Mouse (Mus musculus) neural tube, embryonic 12.5 days (tissue): ENCODE measurements around the gene Olfr524. TPM values are rescaled to one million over a fixed set of nuclear protein-coding genes. Genes with fewer than 3 reads are reported as not detected.

Source experiments
- ATAC-seq: fragments of 200-750 bp; cut with Nextera tagmentation; 2 replicates; pipeline ENCODE4 v1.8.0; 2017; ENCODE audit warnings: low read depth, mild to moderate bottlenecking, moderate TSS enrichment, moderate library complexity; ENCODE audit not compliant: low FRiP score
- H3K27ac ChIP-seq: fragments of 300-500 bp; sonication (generic); 2 replicates; pipeline ENCODE4 v1.5.1; 2016
- H3K27me3 ChIP-seq: fragments of 300-500 bp; sonication (generic); replicated peaks from 2 replicates; pipeline ENCODE4 v1.6.1; 2016; ENCODE audit warnings: mild to moderate bottlenecking
- H3K36me3 ChIP-seq: fragments of 300-500 bp; sonication (generic); 2 replicates; pipeline ENCODE4 v1.6.1; 2016; ENCODE audit warnings: mild to moderate bottlenecking
- H3K4me1 ChIP-seq: fragments of 300-500 bp; sonication (generic); 2 replicates; pipeline ENCODE4 v1.6.1; 2016
- H3K4me2 ChIP-seq: fragments of 300-500 bp; sonication (generic); replicated peaks from 2 replicates; pipeline ENCODE4 v1.6.1; 2016; ENCODE audit warnings: mild to moderate bottlenecking
- H3K4me3 ChIP-seq: fragments of 300-500 bp; sonication (generic); 2 replicates; pipeline ENCODE4 v1.5.1; 2016
- H3K9ac ChIP-seq: fragments of 300-500 bp; sonication (generic); 2 replicates; pipeline ENCODE4 v1.6.1; 2016; ENCODE audit warnings: mild to moderate bottlenecking
- H3K9me3 ChIP-seq: fragments of 300-500 bp; sonication (generic); 2 replicates; pipeline ENCODE4 v1.6.1; 2016; ENCODE audit warnings: mild to moderate bottlenecking
- WGBS: fragments of 180-500 bp; shearing (Covaris S2); methylation state at CpG from one replicate; pipeline ENCODE4 v1.1.7; 2016; 5-methylcytosine and 5-hydroxymethylcytosine counted together
- polyA plus RNA-seq: library from polyadenylated mRNA; unstranded; fragments of >200 nt; fragmentation: Nextera tagmentation; extraction: Ambion mirVana; gene quantifications from 2 replicates; pipeline ENCODE4 v1.2.1, GENCODE M21; 2016

The Olfr524 gene
- not detected in 2 replicates for polyA plus RNA-seq

DNA sequence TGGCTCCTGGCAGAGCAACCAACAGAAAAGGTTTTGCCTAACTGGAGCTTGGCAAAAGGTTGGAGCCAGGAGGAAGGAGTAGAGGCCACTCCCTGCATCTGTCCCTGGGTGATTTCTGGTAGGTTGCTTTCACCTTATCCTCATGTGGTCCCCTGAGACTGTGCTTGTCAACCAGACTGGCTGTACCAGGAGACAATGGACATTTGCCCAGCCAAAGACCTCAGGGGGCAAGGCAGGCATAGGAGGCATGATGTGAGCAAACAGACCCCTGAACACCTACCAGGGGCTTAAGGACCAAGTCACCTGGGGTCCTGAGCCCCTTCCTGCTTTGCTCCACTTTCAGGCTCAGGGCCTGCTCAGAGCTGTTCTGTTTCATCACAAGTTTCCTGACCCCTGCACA lies at the start of gene Olfr524:
Gene Olfr524 (minus strand): TSS at position 101 of the 400 bp plus-strand sequence.
- no peaks in the 10 kb centered on the region for H3K9me3 ChIP-seq
- no peak within 1 kb of the TSS for H3K4me2 ChIP-seq
- H3K4me3 ChIP-seq: no peak within 1 kb of the TSS
- ATAC-seq: no peak
- no peak within 1 kb of the TSS for H3K27ac ChIP-seq
- H3K36me3 ChIP-seq: no peaks in the 10 kb centered on the region
- H3K9ac ChIP-seq: no peak within 1 kb of the TSS
- H3K4me1 ChIP-seq: no peaks in the 10 kb centered on the region
- H3K27me3 ChIP-seq: no peaks in the 10 kb centered on the region

DNA sequence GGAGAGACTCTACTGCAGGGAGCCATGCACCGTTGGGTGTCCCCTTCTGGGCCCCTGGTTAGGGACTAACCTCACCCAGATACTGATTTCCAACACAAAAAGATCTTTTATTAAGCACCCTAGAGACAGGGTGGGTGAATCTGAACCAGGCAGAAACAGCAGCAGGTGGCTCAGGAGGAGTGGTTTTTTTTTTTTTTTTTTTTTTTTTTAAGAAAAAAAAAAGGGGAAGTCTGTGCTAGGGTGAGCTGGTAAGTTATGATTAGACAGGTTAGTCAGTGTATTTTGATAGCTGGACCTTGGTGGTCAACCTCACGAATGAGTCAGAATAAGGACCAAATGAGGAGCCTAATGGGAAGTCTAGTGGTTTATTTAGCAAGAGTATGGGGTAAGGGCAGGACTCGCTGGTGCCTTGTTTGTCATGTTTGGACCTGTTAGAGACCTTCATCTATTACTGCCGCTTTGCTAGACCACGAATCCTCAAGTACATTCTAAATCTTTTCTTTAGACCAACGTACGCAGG lies 48.1 kb upstream of the Olfr524 start:
- Histone ChIP-seq H3K4me2 (no peak overlapping the region), H3K4me1 (no peaks in the 10 kb centered on the region), H3K9ac (no peak overlapping the region), H3K4me3 (no peak overlapping the region), H3K27ac (no peak overlapping the region), H3K36me3 (no peaks in the 10 kb centered on the region), H3K9me3 (no peaks in the 10 kb centered on the region), H3K27me3 (no peaks in the 10 kb centered on the region)
- WGBS: 86% methylated on average over 7 of the region's 7 CpGs
- no peak for ATAC-seq

DNA sequence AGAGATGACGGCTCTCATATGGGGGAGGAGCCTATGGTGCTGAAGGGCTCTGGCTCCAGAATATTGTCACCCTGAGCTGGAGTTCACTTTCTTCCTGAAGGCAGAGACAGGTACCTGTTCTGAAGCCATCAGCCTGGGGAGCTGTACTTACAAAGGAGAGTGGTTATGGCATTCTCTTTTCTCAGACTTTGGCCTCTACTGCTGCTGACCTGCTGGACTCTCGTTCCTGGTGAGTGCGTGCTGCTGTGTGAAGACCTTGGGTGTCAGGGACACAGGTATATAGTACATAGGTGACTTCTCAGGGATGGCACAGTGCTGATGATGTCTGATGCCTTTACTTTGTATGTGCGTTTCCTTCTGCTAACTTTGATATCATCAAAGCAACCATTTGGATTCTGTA lies 41.5 kb upstream of the Olfr524 start, which contains the start of gene 5830411N06Rik:
Gene 5830411N06Rik (plus strand): TSS at position 69 of the 400 bp plus-strand sequence.
- 83% methylated on average over 4 of the region's 4 CpGs for WGBS
- no peak within 1 kb of the TSS for H3K4me2 ChIP-seq
- ATAC-seq: no peak

DNA sequence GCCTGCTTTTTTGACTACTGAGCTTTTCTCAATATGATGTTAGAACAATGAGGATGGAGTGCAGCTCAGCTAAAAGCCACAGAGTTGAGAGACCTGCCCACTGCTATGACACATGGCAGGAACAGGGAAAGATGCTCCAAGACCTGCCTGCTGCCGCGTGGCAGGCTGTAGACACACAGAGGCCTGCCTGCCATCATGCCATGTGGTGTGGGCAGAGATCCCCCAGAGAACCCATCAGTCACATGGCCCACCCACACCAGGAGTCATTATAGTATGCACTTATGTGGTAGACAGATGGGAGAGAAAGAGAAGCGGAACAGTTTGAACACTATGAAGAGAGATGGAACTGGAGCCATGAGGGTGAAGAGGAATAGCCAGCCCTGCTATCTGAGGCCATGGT lies 27.9 kb upstream of the Olfr524 start:
- no peaks in the 10 kb centered on the region for H3K4me1 ChIP-seq
- H3K27me3 ChIP-seq: no peaks in the 10 kb centered on the region
- H3K9ac ChIP-seq: no peak overlapping the region
- H3K4me3 ChIP-seq: no peak overlapping the region
- no peaks in the 10 kb centered on the region for H3K36me3 ChIP-seq
- H3K9me3 ChIP-seq: no peaks in the 10 kb centered on the region
- ATAC-seq: no peak
- H3K27ac ChIP-seq: no peak overlapping the region
- H3K4me2 ChIP-seq: no peak overlapping the region
- 90% methylated on average over 3 of the region's 3 CpGs for WGBS

More for the DNA sequence above, 41.5 kb upstream of the Olfr524 start, which contains the start of gene 5830411N06Rik:
- no peaks in the 10 kb centered on the region for H3K9me3 ChIP-seq
- no peak within 1 kb of the TSS for H3K4me3 ChIP-seq
- H3K36me3 ChIP-seq: no peaks in the 10 kb centered on the region
- H3K27ac ChIP-seq: no peak within 1 kb of the TSS
- H3K27me3 ChIP-seq: no peaks in the 10 kb centered on the region
- no peak within 1 kb of the TSS for H3K9ac ChIP-seq
- no peaks in the 10 kb centered on the region for H3K4me1 ChIP-seq

DNA sequence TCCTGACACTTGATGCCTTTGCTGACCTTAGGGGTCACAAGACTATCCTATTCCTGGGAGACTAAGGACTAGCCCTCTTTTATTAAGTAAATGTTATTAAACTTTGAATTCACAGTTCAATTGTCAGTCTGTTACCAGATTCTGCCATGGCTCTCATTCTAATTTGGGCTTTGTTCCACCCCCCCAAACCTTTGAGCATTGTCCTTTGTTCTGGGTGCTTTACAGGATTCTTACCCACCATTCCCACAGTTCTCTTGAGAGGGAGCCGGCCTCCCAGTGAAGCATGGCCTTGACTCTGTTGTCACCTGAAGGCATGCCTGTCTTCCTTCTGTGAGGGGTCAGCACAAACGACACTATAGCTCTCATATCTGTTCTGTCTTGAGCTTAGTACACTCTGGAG lies 25.3 kb upstream of the Olfr524 start:
- H3K9ac ChIP-seq: no peak overlapping the region
- no peaks in the 10 kb centered on the region for H3K4me1 ChIP-seq
- WGBS: 67% methylated on average over 2 of the region's 2 CpGs
- no peak overlapping the region for H3K27ac ChIP-seq
- H3K4me2 ChIP-seq: no peak overlapping the region
- no peaks in the 10 kb centered on the region for H3K36me3 ChIP-seq
- no peaks in the 10 kb centered on the region for H3K9me3 ChIP-seq
- no peaks in the 10 kb centered on the region for H3K27me3 ChIP-seq
- H3K4me3 ChIP-seq: no peak overlapping the region
- no peak for ATAC-seq

DNA sequence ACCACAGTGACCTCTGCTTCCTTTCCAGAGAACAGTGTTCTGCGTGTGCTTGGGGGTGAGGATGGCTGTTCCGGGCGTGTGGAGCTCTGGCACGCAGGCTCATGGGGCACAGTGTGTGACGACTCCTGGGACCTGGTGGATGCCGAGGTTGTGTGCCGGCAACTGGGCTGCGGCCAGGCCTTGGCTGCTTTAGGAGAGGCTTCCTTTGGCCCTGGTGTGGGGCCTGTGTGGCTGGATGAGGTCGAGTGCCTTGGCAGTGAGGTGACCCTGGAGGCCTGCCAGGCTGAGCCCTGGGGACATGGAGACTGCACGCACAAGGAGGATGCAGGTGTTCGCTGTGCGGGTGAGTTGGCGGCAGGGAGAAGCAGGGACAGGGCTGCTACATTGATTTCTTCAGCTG lies 22.7 kb upstream of the Olfr524 start:
- ATAC-seq: no peak
- WGBS: 86% methylated on average over 13 of the region's 13 CpGs
- Histone ChIP-seq H3K4me1 (no peaks in the 10 kb centered on the region), H3K4me3 (no peak overlapping the region), H3K27ac (no peak overlapping the region), H3K4me2 (no peak overlapping the region), H3K27me3 (no peaks in the 10 kb centered on the region), H3K9me3 (no peaks in the 10 kb centered on the region), H3K36me3 (no peaks in the 10 kb centered on the region), H3K9ac (no peak overlapping the region)

DNA sequence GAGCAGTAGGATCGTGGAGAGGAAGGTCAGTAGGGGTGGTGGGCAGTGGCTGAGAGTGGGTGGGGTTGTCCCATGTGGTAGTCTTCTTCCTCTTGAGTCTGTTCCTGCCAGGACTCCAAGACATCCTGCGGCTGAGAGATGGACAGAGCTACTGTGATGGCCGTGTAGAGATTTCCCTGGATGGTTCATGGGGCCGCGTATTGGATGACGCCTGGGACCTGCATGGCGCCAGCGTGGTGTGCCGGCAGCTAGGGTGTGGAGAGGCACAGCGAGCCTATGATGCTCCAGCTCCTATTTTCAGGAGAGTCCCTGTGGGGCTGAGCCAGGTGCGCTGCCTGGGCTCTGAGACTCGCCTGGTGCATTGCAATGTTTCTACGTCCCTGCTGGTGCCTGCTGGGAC lies 18.4 kb upstream of the Olfr524 start:
- H3K9ac ChIP-seq: no peak overlapping the region
- no peak for ATAC-seq
- H3K4me1 ChIP-seq: no peaks in the 10 kb centered on the region
- WGBS: 85% methylated on average over 13 of the region's 13 CpGs
- no peaks in the 10 kb centered on the region for H3K9me3 ChIP-seq
- H3K27me3 ChIP-seq: no peaks in the 10 kb centered on the region
- no peaks in the 10 kb centered on the region for H3K36me3 ChIP-seq
- H3K4me2 ChIP-seq: no peak overlapping the region
- no peak overlapping the region for H3K4me3 ChIP-seq
- no peak overlapping the region for H3K27ac ChIP-seq

DNA sequence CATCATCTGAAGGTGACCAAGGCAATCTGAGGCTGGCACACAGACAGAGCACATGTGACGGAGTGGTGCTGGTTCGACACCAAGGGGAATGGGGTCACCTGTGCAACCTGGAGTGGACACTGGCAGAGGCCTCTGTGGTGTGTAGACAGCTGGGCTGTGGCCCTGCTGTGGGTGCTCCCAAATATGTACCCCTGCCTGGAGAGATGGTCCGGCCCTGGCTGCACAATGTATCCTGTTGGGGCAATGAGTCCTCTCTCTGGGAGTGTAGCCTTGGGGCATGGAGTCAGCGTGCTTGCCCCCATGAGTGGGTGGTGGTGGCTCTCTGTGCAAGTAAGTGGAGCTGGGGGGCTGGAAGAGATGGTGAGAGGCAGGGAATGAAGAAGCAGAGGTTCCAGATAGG lies 14.6 kb upstream of the Olfr524 start:
- H3K9me3 ChIP-seq: no peaks in the 10 kb centered on the region
- no peak overlapping the region for H3K4me3 ChIP-seq
- no peak overlapping the region for H3K4me2 ChIP-seq
- WGBS: 81% methylated on average over 4 of the region's 4 CpGs
- no peak for ATAC-seq
- H3K9ac ChIP-seq: no peak overlapping the region
- no peaks in the 10 kb centered on the region for H3K36me3 ChIP-seq
- no peaks in the 10 kb centered on the region for H3K27me3 ChIP-seq
- no peak overlapping the region for H3K27ac ChIP-seq
- H3K4me1 ChIP-seq: no peaks in the 10 kb centered on the region

DNA sequence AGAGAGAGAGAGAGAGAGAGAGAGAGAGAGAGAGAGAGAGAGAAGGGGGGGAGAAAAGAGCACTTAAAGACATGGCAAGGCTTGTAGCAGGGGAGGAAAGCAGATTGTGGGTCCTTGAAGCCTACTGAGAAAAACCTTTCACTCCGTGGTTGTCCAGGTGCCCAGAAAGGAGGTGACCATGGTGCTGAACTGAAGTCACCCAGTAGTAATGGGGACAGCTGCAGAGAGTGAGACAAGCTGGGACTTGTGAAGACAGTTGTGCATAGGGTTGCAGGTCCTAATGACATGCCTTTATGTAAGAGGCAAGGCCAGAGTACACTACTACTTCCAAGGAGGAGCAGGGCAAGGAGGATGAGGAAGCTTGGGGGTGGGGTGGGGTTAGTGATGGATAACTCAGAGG lies 13.5 kb upstream of the Olfr524 start:
- Histone ChIP-seq H3K36me3 (no peaks in the 10 kb centered on the region), H3K4me1 (no peaks in the 10 kb centered on the region), H3K27ac (no peak overlapping the region), H3K9me3 (no peaks in the 10 kb centered on the region), H3K4me3 (no peak overlapping the region), H3K4me2 (no peak overlapping the region), H3K27me3 (no peaks in the 10 kb centered on the region), H3K9ac (no peak overlapping the region)
- 28% methylated on average over 1 of the region's 1 CpGs for WGBS
- ATAC-seq: no peak

DNA sequence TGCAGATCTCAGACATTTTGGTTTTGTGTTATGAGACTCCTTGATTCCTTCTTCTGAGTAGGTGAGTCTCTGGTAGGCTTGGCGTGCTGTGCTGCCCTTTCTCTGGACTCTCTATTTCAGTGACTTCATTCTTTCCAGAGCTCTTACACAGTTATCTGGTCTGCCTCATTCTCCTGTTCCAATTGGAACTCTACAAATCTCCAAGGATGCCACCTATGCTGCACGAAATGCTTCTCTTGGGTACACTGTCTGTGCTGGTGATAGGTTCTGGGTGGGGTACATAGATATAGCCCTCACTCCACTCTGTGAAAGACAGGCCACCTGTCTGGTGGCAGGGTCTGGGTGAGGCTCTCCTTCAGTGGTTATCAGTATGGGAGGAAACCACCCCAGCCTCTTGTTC lies 12.2 kb upstream of the Olfr524 start, which contains the start of gene Cd163l1:
Gene Cd163l1 (plus strand): TSS at position 301 of the 400 bp plus-strand sequence.
- no peak within 1 kb of the TSS for H3K4me2 ChIP-seq
- H3K27ac ChIP-seq: no peak within 1 kb of the TSS
- H3K4me3 ChIP-seq: no peak within 1 kb of the TSS
- no peak for ATAC-seq
- H3K4me1 ChIP-seq: no peaks in the 10 kb centered on the region
- no peaks in the 10 kb centered on the region for H3K36me3 ChIP-seq
- no peaks in the 10 kb centered on the region for H3K9me3 ChIP-seq
- H3K9ac ChIP-seq: no peak within 1 kb of the TSS
- 94% methylated on average over 2 of the region's 2 CpGs for WGBS
- H3K27me3 ChIP-seq: no peaks in the 10 kb centered on the region

DNA sequence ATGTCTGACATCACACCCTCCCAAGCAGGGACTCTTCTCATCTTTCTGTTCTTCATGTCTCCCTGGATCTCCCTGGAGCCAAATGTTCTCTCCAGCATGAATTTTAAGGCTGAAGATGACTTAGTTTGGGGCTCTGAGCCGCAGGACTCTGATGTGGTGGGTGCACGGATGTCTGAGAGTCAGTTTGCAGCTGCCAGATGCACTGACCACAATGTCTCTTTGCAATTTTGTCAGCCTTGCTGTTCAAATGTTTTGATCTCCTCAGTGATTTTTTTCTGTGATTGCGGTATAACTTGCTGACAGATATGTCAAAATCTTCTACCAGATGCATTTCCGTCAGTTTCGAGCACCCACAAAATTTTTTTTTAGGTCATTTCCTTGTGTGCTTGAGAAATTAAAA lies 8.1 kb upstream of the Olfr524 start:
- no peaks in the 10 kb centered on the region for H3K27me3 ChIP-seq
- WGBS: 87% methylated on average over 5 of the region's 5 CpGs
- no peak overlapping the region for H3K9ac ChIP-seq
- no peaks in the 10 kb centered on the region for H3K36me3 ChIP-seq
- no peaks in the 10 kb centered on the region for H3K9me3 ChIP-seq
- no peak overlapping the region for H3K4me2 ChIP-seq
- ATAC-seq: no peak
- no peak overlapping the region for H3K27ac ChIP-seq
- H3K4me3 ChIP-seq: no peak overlapping the region
- no peaks in the 10 kb centered on the region for H3K4me1 ChIP-seq

DNA sequence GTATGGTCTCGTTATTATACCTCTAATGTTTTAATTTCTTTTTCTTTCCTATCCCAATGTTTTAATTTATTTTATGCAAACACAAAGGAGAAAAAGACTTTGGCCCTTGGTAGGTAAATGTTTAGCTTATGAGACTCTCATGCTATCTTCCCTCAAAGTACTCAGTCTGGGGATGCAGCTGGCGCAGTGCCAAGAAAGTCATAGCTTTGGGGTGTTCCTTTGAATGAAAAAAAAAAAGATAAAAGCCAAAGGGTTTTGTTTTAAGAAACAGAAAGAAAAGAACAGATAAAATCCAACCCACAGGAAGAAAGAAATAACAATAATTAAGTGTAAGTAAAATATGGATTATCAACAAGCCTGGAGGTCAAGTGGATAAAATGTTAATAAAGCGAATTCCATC lies 2.9 kb upstream of the Olfr524 start:
- no peaks in the 10 kb centered on the region for H3K36me3 ChIP-seq
- 86% methylated on average over 3 of the region's 3 CpGs for WGBS
- no peak overlapping the region for H3K4me2 ChIP-seq
- no peak overlapping the region for H3K27ac ChIP-seq
- H3K27me3 ChIP-seq: no peaks in the 10 kb centered on the region
- H3K4me3 ChIP-seq: no peak overlapping the region
- no peak for ATAC-seq
- no peak overlapping the region for H3K9ac ChIP-seq
- H3K4me1 ChIP-seq: no peaks in the 10 kb centered on the region
- H3K9me3 ChIP-seq: no peaks in the 10 kb centered on the region

DNA sequence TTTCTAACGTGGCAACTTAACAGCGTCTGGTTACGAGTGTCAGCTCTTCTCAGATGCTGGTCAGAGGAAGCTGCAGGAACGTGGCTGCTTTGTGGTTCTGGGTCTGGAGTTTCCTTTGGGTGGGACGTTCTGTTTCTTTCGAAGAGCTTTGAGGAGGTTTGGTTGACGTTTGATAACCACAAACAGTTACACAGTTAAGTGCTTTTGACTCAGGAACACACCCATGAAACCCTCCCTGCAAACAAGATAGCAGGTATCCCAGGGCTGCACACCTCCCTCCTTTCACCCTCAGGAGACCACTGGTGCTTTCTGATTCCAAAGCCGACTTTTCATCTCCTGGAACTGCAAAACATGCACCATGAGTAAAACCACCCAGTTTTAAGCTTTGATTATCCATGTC lies 2.4 kb upstream of the Olfr524 start:
- no peaks in the 10 kb centered on the region for H3K9me3 ChIP-seq
- no peak overlapping the region for H3K27ac ChIP-seq
- H3K9ac ChIP-seq: no peak overlapping the region
- H3K4me3 ChIP-seq: no peak overlapping the region
- WGBS: 81% methylated on average over 8 of the region's 8 CpGs
- no peak overlapping the region for H3K4me2 ChIP-seq
- no peak for ATAC-seq
- H3K27me3 ChIP-seq: no peaks in the 10 kb centered on the region
- H3K36me3 ChIP-seq: no peaks in the 10 kb centered on the region
- no peaks in the 10 kb centered on the region for H3K4me1 ChIP-seq
